Mouse (Mus musculus) bone marrow, adult 2 months (tissue): ENCODE data around the gene Glrp1. TPM values are rescaled to one million over a fixed set of nuclear protein-coding genes. Genes with fewer than 3 reads are reported as not detected.

Experiments used
- H3K27ac ChIP-seq: fragments of 200-500 bp; 2 replicates; pipeline ENCODE4 v1.5.1; 2012; ENCODE audit warnings: low read depth, mild to moderate bottlenecking, control low read depth, inconsistent platforms, low read length; ENCODE audit not compliant: control insufficient read depth, poor library complexity, insufficient read depth
- H3K4me1 ChIP-seq: fragments of 200-500 bp; 2 replicates; pipeline ENCODE4 v1.6.1; 2011; ENCODE audit warnings: low read length; ENCODE audit not compliant: control insufficient read depth, insufficient read depth
- H3K4me3 ChIP-seq: fragments of 200-500 bp; replicated peaks from 2 replicates; pipeline ENCODE3; 2011; ENCODE audit warnings: mild to moderate bottlenecking, low read depth, low read length, control low read depth; ENCODE audit not compliant: control insufficient read depth
- CTCF ChIP-seq: fragments of 200-500 bp; IDR thresholded peaks from 2 replicates; pipeline ENCODE4 v1.5.1; 2011; ENCODE audit warnings: low read length, control low read depth; ENCODE audit not compliant: control insufficient read depth, insufficient read depth
- POLR2A ChIP-seq: fragments of 200-500 bp; IDR thresholded peaks from 2 replicates; pipeline ENCODE4 v1.6.1; 2011; ENCODE audit warnings: low read depth, mild to moderate bottlenecking, control low read depth, low read length, borderline replicate concordance; ENCODE audit not compliant: control insufficient read depth
- WGBS: fragments of 180-500 bp; shearing (Covaris S2); methylation state at CpG from one replicate; pipeline ENCODE4 v1.1.7; 2018; 5-methylcytosine and 5-hydroxymethylcytosine counted together
- polyA plus RNA-seq: library from polyadenylated mRNA; stranded (reverse); fragments of >200 nt; gene quantifications from 2 replicates; pipeline ENCODE4 v1.2.4, GENCODE M21; 2011; ENCODE audit warnings: low replicate concordance; ENCODE audit not compliant: missing spikeins, insufficient read depth, insufficient read length

Gene Glrp1
- polyA plus RNA-seq, 1 experiment, result 2.6 TPM

DNA sequence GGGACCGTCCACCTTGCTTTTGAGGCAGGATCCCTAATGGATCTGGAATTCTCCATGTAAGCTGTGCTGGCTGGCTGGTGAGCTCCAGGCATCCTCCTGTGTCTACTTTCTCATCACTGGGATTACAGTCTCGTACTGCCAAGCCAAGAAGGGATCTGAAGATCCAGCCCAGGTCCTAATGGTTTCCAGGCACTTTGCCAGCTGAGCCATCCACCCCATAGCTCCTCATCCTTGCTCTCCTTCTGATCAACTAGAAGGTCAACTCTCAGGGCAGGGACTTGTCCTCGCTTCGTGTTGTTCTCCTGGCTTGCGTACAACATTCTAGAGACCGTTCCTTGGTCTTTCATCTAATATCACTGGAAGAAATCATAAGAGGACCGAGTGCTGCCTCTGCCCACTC, 29.4 kb upstream of the Glrp1 start:
- no peaks in the 10 kb centered on the region; the same call in 1 of the 2 replicates for H3K4me1 ChIP-seq
- TF ChIP-seq POLR2A (no peak), CTCF (no peak)
- WGBS, result 86% methylated on average over 7 of the region's 7 CpGs
- no peak overlapping the region for H3K27ac ChIP-seq
- no peak overlapping the region for H3K4me3 ChIP-seq

DNA sequence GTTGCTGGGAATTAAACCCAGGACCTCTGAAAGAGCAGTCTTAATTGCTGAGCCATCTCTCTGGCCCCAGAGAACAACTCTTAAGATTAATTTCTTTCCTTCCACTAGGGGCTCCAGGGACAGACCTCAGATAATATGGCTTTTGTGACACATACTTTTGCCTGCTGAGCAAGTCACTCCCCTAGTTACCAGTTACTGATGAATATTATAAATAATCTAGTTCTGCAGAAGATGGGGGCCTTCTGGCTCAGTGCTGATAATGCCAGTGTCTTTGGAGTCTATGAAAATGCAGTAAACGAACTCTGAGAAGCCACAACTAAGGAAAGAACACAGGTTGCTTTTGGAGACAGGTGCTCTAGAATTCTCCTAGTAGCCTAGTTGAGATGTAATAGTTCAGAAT, 26.4 kb upstream of the Glrp1 start:
- 72% methylated on average over 1 of the region's 1 CpGs for WGBS
- H3K4me1 ChIP-seq, result no peaks in the 10 kb centered on the region; the same call in 1 of the 2 replicates
- no peak overlapping the region for H3K4me3 ChIP-seq
- H3K27ac ChIP-seq, result no peak overlapping the region
- no peak for TF ChIP-seq POLR2A
- TF ChIP-seq CTCF, result no peak

DNA sequence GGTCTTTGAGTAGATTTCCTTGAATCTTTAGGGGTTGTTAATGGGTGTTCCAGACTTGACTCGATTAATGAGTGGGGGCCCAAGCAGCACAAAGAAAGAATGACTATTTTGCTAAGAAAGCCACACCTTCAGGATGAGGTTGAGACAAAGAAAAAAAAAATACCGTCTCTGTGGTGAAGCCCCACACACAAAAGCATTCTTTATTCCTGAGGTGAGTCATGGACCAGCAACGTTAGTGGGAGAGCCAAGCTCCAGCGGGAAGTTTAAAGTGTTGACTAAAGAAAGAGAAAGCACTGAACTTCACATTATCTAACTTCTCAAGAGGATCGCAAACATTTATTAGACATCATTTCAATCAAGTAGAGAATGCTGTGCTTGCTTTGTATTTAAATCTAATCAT, 24.2 kb upstream of the Glrp1 start:
- Histone ChIP-seq H3K4me1 (no peaks in the 10 kb centered on the region; the same call in 1 of the 2 replicates), H3K4me3 (no peak overlapping the region), H3K27ac (no peak overlapping the region)
- TF ChIP-seq CTCF, result no peak
- TF ChIP-seq POLR2A, result no peak
- 64% methylated on average over 5 of the region's 5 CpGs for WGBS

DNA sequence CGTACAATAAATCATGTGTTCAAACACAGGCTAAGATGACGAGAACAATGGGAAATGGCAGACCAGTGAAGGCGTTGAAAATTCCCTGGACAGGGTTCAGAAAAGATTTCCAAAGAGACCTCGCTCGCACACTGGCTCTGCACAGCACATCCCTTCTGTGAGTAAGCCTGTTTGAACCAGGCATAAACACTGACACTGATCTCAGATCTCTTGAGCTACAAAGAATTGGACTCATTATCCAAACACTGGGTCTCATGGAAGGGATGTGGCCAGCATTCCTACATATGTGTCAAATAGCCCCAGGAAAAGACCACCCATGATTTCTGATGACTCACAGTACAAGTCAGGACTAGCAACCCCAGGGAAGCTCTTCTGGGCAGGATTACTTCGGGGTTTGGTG, 16.3 kb upstream of the Glrp1 start:
- Histone ChIP-seq H3K4me3 (no peak overlapping the region), H3K27ac (no peak overlapping the region), H3K4me1 (no peaks in the 10 kb centered on the region)
- TF ChIP-seq POLR2A (no peak), CTCF (no peak)
- WGBS, result 84% methylated on average over 6 of the region's 6 CpGs

DNA sequence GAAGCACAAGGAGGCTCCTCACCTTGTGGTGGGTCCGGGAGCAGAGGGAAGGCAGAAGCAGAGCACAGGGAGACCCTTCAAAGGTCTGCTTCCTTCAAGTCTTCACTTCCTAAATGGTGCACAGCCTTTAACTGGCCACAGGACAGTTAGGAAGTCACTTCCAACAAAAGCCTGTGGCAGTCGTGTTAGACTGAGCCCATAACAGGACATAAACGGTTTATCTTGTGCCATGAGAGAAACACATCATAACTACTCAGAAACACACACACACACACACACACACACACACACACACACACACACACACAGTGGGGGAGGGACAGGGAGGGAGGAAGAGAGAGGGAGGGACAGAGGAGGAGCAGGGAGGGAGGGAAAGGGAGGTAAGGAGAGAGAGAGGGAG, 15.8 kb upstream of the Glrp1 start:
- no peaks in the 10 kb centered on the region for H3K4me1 ChIP-seq

DNA sequence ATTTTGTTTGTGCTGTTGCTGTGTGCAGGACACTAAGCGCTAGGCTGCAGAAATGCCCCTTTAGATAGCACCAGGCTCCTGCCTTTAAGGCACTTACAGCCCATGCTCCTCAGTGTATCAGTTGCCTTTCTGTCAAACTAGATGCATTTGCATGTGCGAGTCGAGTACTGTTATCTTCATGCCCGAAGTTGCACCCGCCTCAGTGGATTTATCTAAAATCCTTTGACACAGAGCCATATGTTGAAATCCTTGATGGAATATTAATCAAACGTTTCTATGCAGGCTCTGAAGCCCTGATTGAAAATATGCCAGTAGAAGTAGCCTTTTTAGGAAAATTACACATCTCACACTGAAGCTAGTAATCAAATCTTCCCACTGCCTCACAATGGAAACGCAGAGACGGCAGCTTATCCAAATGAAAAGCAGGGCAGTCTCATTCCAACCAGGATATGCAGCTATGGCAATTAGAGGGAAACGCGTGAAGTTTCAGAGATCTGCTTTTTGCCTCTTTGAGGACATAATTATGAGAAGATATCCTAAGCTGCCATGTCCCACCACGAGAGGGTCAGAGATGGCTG, 11.4 kb upstream of the Glrp1 start:
- Histone ChIP-seq H3K27ac (no peak overlapping the region), H3K4me1 (no peaks in the 10 kb centered on the region), H3K4me3 (no peak overlapping the region)
- 79% methylated on average over 11 of the region's 11 CpGs for WGBS
- TF ChIP-seq CTCF, result no peak
- TF ChIP-seq POLR2A, result no peak

More for the DNA sequence above, 15.8 kb upstream of the Glrp1 start:
- TF ChIP-seq POLR2A, result no peak
- no peak for TF ChIP-seq CTCF
- H3K4me3 ChIP-seq, result no peak overlapping the region
- 38% methylated on average over 3 of the region's 3 CpGs for WGBS
- no peak overlapping the region for H3K27ac ChIP-seq

DNA sequence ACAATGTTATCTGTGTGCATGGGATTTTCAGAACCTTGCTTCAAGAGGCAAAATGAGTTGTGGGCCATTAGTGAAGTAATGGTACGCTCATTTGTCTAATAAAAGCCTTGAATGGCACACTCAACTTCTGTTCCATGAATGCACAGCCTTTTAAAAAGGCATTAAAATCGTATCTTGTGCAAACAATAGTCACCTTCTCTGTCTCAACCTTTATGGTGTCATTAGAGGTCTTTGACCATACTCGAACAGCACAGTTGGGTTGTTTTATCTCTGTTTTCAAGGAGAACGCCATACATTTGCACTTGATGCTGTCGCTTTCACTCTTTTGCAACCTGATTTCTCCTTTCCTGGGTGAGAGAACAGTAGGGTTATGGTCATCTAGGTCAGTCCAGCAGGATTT, 3.7 kb upstream of the Glrp1 start:
- TF ChIP-seq POLR2A, result no peak
- TF ChIP-seq CTCF, result no peak
- WGBS, result 85% methylated on average over 5 of the region's 5 CpGs

DNA sequence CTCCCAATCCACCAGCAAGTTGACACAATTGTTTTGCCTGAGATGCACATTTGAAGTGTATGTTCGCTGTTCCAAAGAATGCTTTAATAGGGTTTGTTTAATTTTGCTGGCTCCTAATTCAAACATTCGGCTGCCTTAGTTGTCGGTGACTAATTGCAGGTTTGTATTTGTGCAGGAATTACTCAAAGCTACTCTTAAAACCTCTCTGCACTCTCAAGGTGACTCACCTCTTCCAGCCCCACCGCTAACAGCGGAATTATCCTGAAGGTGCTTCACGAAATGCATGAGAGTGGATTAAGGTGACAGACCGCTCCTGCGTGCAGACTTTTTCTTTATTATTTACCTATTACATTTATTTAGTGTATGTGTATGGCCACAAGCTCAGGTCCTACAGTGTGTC, 2.0 kb downstream of the Glrp1 start:
- Histone ChIP-seq H3K4me1 (no peaks in the 10 kb centered on the region), H3K27ac (no peak overlapping the region), H3K4me3 (no peak overlapping the region)
- TF ChIP-seq POLR2A, result no peak
- TF ChIP-seq CTCF, result no peak
- 88% methylated on average over 8 of the region's 8 CpGs for WGBS

More for the DNA sequence above, 3.7 kb upstream of the Glrp1 start:
- no peaks in the 10 kb centered on the region for H3K4me1 ChIP-seq
- H3K4me3 ChIP-seq, result no peak overlapping the region
- no peak overlapping the region for H3K27ac ChIP-seq

DNA sequence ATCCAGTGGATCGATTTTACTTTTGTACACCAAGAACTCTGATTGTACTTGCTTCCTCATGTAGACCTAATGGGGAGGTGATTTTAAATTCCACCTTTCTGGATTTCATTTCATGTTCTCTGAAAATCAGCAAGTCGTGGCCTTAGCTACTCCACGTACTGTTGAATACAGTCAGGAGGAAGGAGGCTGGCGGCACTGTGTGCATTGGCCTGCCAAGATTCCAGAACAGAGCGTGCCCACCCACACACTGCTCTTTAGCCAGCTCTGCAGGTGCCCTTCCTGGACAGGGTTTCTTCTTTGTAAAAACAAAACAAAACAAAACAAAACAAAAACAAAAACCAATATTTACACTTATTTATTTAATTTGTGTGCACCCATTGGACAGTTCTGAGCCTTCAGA, 2.7 kb downstream of the Glrp1 start:
- no peak overlapping the region for H3K27ac ChIP-seq
- H3K4me1 ChIP-seq, result no peaks in the 10 kb centered on the region
- no peak for TF ChIP-seq POLR2A
- no peak for TF ChIP-seq CTCF
- no peak overlapping the region for H3K4me3 ChIP-seq
- 81% methylated on average over 5 of the region's 5 CpGs for WGBS
